Mouse (Mus musculus) monocyte, adult 2 months (primary cell): ENCODE measurements around the gene Mrvi1.

Source experiments
- DNase-seq, 2 experiments: peaks; one replicate each; pipeline ENCODE4 v3.0.0; 2022; ENCODE audit warnings: low spot score in 2 of 2, low read depth in 1 of 2

The Mrvi1 gene

DNA sequence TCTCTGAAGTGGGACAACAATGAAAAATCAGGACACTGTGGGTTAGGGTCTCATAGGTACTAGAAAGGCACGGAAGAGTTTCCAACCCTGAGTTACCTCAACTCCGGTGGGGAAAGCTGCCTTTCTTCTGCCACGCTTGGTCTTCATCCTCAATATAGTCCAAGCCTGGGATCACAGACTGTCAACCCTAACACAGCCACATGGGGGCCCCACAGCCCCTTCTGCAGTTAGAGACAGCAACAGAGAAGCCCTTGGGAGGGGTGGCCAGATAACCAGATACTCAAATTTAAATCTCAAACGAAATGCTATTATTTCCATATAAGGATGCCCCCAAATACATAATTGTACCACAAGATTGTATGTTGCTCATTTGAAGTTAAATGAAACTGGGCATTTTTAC, 503 bp upstream of the Mrvi1 start:
- no peak for DNase-seq

DNA sequence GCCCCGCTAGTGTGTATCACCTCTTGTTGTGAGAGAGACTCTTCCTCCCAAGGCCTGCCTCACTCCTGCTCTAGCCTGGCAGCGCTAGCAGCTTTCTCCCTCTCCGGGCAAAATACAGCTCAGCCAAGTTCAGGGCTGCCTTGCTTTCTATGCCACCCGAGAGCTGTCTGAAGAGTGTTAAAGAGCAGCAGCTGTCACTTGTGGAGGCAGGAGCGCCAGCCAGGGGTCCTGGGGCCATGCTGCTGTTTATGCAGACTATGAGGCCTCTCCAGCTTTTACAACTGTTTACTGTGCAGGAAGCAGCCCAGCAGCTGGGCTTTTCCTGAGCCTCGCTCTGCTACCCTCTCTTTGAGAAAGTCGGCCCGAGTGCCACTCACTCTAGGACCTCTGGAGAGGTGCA, 1.2 kb downstream of the Mrvi1 start:
- DNase-seq, result no peak

DNA sequence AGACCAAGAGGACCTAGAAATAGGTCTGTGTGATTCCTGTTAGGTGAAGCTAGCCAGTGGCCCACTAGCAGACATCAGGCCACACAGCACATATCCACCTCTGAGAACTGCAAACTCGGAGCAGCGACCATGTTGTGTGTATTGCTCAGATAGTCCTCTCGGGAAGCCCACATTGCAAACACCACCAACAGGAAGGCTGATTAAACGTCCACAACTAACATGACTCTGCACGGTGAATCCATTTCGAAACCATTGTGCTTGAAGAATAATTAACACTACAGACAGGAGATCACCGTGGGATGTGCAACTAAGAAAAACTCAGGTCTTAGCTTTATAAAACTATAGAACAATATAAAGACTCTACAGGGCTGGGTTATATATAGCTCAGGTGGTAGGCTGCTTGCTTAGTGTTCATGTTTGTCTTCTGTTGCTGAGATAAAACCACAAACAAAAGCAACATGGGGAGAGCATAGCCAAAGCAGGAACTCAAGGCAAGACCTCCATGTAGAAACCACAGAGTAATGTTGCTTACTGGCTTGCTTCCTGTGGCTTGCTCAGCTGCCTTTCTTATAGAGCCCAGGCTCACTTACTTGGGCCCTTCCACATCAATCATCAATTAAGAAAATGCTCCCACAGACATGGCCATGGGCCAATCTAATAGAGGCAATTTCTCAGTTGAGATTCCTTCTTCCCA, 4.4 kb downstream of the Mrvi1 start:
- no peak for DNase-seq

- DNase-seq, result no peak
Measured at GRCm38 (mm10) chr7:110973450-110973849, 8.8 kb downstream of the Mrvi1 start.

DNA sequence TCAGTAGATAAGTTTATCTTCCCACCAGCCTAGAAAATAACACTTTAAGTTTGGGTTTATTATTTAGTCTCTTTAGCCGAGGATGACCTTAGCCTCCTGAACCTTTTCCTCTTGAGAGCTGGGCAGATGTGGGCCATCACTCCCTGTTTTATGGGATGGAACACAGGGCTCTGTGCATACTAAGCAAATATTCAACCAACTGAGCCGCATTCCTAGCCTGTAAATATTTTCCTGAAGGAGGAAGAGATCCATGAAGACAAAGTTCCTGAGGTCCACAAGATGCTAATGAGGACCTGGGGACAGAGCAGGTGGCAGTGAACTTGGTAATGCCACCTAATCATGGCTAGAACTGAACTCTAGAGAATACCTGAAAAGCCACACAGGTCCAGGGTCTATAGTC, 9.5 kb downstream of the Mrvi1 start:
- no peak for DNase-seq

DNA sequence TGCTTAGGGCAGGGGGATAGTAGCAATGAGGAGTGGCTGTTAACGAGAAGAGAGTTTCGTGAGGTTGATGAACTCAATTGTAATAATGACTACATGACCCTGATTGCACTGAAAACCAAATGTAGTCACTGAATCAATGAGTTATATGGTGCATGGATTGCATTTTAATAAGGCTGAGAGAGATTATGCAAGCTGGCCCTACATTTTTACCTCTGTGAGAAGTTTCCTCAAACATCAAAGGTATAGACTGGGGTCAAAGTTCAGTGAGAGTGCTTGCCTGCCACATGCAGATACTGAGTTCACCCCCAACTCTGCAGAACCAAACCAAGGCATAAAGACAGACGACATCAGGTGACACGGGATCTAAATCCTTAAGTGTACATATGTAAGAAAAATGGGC, 14.9 kb downstream of the Mrvi1 start:
- DNase-seq, result no peak

DNA sequence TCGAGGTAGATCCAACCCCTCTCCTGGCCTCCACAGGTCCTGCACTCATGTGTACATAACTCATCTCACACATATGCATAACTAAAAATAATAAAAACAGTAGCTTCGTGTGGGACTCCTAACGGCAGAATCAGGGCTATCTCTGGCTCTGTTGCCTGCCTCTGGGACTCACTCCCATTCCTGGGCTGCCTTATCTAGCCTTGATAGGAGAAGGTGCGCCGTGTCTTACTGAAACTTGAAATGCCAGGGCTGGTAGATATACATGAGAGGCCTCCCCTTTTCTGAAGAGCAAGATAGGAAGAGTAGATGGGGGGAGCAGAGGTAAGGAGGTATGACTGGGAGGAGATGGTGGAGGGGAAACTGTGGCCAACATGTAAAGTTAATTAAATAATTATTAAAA, 15.4 kb downstream of the Mrvi1 start:
- no peak for DNase-seq

- no peak for DNase-seq
Measured at GRCm38 (mm10) chr7:110965387-110965786, 16.9 kb downstream of the Mrvi1 start.

DNA sequence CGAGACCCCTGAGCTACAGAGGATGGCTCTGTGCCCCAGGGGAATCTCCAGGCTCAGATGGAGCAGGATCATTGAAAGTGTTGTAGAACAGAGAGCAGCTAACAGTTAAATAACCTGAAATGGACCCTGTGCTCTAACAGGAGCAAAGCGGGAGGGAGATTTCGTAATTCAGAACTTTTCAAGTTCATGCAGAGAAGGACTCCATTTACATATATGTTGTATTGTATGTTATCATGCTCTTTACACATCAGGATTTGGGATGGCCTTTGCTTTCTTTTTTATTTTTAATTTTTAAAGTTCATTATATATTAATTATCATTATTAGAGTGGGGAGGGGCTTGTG, 18.6 kb downstream of the Mrvi1 start:
- no peak for DNase-seq

DNA sequence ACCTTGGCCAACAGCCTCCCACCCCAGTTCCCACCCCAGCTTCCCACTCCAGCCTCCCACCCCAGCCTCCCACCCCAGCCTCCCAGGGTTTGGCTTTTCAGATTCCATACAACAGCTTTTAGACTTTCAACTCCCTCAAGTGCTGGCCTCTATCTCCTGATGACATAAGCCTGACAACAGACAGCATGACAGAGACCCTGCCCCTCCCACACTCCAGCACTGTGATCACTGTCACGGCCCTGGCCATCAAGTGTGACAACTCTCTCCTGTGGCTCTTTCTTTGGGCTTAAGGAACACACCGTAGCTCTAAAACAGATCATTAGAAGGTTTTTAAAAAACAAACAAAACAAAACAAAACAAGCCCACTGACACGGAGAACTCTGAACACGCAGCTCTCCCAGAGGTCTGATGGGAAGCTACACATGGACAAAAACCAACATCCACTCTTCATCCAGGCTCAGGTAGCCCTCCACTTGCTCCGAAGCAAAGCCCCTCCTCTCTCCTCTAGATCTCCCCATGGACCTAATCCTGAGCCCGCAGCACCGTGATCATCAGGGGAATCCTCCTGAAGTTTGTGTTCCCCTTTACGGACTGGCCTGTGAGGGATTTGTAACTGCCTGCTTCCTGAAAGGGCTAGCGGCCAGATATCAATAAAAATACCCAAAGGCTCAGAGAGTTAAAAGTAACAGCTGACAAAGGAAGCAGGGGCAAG, 19.2 kb downstream of the Mrvi1 start:
- DNase-seq, result no peak

DNA sequence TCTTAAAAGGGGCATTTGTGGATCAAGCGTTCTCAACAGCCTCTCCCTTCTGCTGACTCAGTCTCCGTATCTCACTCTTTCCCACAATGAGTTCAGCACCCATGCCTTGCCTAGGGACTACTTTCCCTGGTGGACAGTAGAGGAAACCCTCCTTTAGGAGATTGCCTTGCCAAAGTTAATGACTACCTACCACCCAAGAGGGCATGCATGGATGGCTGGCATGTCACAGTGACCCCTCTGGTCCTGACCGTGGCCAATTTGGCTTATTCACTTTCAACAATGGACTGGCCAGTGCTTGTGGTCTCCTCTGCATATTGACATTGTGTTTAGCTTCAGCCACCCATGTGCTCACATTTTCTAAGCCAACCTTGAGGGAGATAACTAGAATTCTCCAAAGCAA, 19.8 kb downstream of the Mrvi1 start:
- DNase-seq, result no peak

GRCm38 (mm10) chr7:110956422-110957170, 25.7 kb downstream of the Mrvi1 start:
- no peak for DNase-seq

DNA sequence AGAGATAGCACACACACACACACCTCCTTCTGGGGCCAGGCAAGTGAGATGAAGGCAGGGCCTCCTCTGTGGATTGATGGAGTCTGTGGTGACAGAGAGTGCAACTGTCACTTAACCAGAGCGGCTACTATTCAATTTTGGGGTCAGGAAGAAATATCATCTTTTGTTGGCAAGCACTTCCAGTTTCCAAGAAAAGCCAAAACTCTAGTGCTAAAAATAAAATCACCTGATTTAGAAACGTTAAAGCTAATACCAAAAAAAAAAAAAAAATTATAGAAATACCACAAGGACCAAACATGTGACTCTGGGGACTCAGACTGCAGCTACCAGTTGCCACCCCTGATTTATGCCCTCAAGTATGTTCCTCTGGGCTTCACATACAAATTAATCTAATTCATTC, 26.7 kb downstream of the Mrvi1 start:
- DNase-seq, result no peak

DNA sequence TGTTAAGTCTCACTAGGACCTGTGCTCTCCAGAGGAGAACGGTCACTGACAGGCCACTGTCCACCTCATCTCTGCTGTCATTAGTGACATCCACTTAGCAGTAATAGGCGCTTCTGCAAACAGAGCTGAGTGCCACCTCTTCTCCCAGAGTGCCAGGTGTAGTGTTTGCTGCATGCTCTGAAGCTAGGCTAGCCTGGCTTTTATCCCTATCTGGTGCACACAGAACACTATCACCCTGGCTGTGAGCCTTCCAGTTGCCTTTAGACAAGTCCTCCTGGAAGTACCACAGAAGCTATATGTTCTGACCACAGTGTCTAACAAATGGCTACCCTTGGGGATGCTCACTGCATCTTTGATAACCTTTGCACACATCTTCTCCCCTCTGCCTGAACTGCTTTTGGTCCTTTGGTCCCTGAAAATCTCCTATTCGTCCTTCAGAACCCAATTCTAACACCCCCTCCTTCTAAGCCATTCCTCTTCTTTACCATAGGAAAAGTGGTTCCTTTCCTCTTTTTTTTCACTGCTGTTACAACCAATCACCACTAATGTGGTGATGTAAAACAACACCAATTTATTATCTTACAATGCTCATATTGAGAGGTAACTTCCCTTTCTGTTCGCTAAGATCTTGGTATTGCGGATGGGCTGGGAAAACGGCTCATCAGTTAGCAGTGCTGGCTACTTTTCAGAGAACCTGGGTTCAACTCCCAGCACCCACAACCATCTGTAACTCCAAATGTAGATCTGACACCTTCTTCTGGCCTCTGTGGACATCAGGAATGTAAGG, 28.0 kb downstream of the Mrvi1 start:
- no peak for DNase-seq

DNA sequence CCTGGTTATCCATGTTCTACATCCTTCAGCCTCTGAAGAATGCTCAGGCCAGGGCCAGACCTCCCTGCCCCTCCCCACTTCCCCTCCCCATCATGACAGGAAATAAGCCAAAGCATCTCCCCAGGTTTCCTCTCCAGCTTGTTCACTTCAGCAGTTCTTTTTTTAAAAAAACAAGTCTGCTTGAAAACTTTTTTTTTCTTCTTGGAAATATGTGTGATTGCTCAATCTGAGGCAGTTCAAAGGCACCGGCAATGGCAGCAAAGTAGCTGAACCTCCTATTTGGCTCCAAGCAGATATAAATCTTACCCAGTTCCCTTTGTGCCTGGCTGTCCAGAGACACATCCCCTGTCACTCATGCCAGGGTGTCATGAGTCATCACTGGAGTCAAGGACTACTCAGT, 29.1 kb downstream of the Mrvi1 start:
- DNase-seq, result no peak

DNA sequence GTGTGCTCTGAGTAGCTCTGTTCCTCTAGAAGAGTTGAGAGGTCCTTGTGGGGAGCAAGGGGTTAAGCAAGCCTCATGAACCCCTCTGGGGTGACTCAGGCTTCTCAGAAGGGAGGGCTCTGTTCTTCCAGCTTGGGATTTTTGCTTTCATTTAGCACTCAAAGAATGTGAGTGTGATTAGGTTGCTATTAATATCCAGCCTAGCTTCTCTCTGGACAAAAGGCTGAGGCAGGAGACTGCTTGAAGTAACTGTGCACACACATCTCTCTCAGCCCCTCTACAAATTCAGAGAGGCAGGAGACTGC, 31.7 kb downstream of the Mrvi1 start:
- DNase-seq, result no peak

- no peak for DNase-seq
Measured at GRCm38 (mm10) chr7:110949785-110950620, 32.3 kb downstream of the Mrvi1 start.

GRCm38 (mm10) chr7:110948579-110948978, 33.7 kb downstream of the Mrvi1 start:
- no peak for DNase-seq

GRCm38 (mm10) chr7:110947616-110948015, 34.6 kb downstream of the Mrvi1 start:
- no peak for DNase-seq

DNA sequence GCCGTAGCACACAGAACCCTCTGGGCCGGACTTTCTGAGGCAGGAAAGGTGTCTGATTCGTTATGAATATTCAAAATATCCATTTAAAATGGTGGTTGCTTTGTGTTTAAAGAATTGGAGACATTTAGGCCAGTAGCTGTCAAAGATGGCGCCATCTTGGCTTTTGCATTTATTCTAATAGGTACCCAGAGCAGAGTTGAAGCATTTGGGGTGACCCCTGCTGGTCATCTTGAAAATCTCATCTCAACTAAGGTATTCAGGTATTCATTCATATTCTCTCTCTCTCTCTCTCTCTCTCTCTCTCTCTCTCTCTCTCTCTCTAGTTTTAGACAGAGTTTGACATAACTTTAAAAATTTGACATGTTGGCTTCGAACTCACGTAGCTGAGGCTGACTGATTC, 35.5 kb downstream of the Mrvi1 start:
- DNase-seq, result no peak

GRCm38 (mm10) chr7:110944321-110944720, 37.9 kb downstream of the Mrvi1 start:
- no peak for DNase-seq
